Mouse (Mus musculus) layer of hippocampus, adult 18-20 months (tissue): ENCODE measurements around the gene Adora1. TPM values are rescaled to one million over a fixed set of nuclear protein-coding genes. Genes with fewer than 3 reads are reported as not detected.
A peak's percentile ranks its signal among the peaks of the same experiment; 100 is the strongest.
"Not testable (repeated sequence)": the region's sequence is repeated elsewhere in the genome, so short reads cannot be mapped to it uniquely, and the experiment has no call there.

Experiments
- DNase-seq, 2 experiments: peaks; one replicate each; pipeline ENCODE4 v3.0.0; 2022; ENCODE audit warnings: low spot score in 2 of 2
- long read RNA-seq: library from polyadenylated mRNA; stranded (forward); transcript quantifications from one replicate; pipeline ENCODE4 v2.0.0, GENCODE M21; 2021
- total RNA-seq, 2 experiments: library from RNA; stranded (reverse); gene quantifications; 2 replicates each; pipeline ENCODE4 v1.2.3; 2021

Gene Adora1
- 100 to 1,000 TPM; 212 to 220 TPM for total RNA-seq
- long read RNA-seq, full-length matches to known transcripts: 192 of 283 reads
- long read RNA-seq, partial matches to known transcripts: 0 of 283 reads
- long read RNA-seq, other reads (novel, unspliced or antisense): 91 of 283 reads

DNA sequence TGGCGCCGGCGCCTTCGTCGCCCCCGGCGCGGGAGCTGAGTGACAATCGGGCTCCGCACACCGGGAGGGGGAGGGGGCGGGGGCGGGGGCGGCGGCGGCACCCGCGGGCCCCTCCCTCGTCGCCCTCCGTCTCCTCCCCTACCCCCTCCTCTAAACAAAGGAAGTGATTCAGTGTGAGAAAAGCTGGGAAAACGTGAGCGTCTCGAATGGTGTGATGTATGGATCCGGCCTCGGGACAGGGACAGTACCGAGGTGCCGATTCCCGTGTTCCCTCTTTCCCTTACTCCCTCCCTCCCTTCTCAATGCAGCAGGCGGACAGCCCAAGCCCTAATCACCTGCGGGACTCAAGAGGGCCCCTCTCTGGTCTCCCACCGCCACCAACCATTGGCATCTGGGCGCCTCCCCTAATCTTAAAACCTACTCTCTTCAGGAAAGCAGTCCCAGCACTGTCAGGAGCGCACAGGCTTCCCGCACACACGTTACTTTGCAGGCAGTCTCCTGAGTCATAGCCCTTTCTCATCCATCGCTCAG lies at the start of gene Adora1:
Gene Adora1 (minus strand): TSS at position 41 of the 531 bp plus-strand sequence.
- DNase-seq: no peak

DNA sequence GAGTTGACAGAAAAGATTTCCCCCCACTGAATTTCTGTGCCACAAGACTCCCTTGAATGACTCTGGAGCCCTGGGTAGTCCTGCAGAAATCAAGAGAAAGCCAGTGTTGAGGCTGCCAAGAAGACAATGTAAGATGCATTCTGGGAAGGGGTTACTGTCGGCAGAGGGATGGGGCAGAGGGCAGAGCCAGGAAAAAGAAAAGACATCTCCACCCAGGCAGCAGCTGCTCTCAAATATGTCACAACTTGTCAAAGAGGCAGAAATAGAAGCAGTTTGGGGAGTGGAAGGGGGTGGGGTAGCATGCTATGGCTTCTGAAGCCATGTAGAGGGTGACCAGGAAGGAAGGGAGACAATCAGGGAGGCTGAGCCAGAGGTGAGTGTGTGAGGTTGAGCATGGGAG lies 47.9 kb upstream of the Adora1 start:
- peak in 1 of 2 experiments; percentile 42 for DNase-seq

DNA sequence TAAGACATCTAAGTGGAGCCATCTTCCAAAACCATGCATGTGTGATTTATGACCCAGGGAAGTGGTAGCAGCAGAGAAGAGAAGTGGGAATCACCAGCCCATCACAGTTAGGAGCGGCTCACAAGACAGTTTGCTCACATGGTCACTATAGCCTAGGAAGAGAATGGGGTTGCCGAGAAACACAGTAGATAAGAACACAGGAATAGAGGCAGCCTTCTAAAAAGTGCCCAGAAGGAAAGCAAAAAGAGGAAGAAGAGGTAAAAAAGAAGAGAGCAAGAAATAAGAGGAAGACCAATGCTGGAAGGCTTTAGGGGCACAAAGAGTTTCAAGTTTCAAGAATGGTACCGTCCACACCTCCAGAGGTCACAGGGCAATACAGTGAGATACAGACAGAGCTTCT lies 47.1 kb upstream of the Adora1 start:
- DNase-seq: no peak

DNA sequence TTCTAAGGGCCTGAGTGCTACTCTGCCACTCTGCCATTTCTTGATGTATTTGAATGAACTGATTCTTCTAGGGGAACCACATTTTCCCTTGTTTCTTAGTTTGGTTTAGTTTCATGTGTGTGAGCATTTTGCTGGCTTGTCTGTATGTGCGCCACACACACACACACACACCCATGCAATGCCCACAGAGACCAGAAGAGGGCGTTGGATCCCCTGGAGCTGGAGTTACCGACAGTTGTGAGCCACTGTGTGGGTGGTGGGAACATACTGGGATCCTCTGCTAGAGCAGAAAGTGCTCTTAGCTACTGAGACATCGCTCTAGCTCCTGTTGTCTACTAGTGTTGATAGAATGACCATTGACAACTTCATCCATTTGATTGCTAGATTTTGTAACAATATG lies 46.3 kb upstream of the Adora1 start:
- DNase-seq: no peak

DNA sequence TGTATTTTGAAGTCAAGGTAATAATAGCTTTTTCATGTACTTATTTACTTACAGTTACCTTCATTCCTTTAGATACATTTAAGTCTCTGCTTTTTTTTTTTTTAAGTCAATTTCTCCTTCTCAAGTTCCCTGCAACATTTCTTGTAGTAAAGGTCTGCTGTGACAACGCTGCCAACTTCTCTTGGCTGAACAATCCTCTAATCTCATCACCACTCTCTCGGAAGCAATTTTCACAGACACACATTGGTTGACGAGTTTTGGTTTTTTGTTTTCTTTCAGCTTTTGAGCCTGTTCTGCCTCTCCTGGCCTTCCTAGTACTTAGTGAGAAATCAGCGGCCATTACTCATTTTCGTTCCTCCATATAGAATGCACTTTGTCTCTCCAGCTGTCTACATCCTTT lies 44.9 kb upstream of the Adora1 start:
- DNase-seq: no peak

DNA sequence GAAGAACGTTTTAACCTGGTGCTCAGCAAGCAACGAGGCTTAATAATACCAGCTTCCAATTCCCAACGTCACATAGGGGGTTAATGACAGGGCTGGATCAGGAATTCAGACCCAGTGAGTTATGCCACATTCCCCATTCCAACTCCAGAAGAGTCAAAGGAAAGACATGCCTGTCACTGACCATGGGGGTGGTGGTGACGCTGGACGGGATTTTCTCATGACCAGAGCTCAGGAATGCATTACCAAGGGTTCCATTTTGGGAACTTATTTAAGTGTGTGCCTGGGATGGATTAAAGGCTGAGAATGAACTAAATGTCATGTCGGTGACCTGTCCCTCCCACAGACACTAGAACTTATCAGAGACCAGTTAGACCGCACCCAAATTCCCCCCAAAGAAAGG lies 41.6 kb upstream of the Adora1 start:
- no peak for DNase-seq

DNA sequence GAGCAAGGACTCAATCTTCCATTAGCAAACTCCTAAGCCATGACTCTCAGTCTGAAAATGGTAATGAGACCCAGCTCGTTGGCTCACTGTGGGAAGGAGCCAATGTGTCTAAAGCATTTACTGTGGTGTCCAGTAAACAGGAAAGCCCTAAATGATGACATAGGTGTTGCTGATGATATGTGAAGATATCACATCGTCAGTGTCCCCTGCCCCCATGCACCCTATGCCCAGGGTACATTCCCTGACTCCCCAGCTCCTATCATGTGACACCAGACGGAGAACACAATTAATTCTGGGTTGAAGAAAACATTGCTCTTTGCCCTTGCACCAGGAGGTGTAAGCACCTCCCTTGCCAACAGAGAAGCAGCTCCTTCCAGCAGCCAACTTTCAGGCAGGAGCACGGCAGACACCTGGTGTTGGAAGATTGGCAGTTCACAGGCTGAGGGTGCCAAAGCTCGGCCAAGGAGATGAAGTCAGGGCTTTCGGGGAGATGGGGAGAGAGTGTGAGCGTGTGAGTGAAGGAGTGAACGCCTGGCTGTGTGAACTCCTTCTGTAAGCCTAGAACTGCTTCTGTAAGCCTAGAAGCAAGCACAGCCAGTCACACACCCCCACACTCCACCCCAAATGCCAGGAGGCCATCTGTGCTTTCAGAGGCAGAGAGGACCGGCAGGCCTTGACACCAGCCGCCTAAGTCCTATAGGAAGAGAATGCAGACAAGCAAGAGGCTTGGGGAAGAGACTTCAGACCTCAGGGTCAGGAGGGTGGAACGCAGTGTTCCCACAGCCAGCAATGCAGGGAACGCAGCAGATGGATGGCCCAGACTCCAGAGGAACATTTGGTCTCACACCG lies 40.6 kb upstream of the Adora1 start:
- peak; percentile 54 to 77 for DNase-seq

DNA sequence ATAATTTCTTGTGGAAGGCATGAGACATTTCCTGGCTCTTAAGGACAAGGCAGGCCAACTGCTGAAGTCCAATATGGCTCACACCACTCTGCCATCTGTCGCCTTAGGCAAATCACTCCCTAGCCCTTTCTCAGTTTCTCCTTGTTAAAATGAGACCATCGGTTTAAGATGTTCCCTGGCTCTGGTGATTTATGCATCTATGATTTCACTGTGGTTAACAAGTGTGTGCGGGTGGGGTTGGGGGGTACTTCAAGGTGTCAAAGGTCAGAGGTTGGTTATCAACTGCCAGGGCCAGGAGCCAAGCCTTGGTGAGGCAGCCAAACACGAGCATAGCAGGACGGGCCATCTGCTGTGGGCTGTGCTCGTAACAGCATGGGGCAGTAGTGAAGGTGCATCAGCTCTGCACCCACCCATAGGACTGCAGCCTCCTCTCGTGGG lies 39.3 kb upstream of the Adora1 start:
- no peak for DNase-seq

DNA sequence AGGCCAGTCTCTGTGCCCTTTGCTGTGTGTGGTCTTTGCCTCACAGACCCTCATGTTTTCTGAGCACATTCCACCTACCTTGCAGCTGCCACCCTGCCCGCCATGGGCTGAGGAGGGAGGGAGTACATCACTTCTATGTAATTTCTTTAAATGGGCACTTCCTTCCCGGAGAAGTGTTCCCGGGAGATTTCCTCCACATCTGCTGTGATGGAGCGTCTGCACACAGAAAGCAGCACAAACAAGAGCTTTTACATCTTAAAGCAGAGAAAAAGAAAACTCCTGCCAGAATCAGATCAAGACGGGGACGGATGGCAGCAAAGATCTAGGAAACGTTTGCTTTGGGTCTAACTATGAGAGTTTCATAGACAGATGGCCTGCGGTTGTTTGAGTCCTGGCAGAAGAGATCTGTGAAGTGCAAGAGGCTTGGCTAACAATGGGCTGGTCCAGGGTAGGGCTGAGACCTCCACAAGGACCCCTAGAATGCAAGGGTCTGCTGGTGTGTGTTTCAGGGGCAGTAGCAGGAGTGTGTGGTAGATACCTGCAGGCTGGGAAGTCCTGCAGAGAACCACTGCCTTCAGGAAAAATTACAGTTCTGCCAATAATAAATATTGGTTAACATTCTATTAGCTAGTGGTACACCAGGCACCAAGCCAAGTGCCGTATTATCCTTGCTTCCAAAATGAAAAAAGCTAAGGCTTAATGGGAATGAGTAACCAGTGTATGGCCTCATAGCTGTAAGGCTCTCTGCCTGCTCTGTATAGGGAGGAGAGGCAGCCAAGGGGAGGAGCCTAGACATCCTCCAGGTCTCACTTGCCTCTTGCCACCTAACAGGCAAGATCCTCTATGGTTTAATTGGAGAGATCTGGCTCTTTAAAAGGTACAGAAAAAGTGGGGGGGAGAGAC lies 38.5 kb upstream of the Adora1 start:
- peak; percentile 25 to 70 for DNase-seq

DNA sequence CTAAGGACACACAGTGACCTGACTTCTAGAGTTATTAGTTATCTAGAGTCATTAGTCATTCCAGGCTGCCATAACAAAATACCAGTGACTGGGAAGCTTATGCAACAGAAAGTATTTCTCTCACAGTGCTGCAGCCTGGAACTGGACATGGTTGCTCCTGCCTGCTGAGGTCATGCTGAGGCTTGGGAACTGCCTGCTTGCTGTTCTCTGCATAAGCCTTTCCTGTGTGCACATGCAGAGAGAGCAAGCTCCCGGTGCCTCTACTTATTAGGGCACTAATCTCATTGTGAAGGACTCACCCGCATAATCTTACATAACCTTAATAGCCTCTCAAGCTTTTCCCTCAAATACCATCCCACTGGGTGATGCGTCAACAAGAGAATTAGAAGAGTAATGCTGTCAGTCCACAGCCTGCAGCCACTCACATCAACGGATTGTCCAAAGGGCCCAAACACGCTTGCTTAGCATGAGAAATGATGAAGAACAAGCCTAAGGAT lies 37.6 kb upstream of the Adora1 start:
- DNase-seq: no peak

DNA sequence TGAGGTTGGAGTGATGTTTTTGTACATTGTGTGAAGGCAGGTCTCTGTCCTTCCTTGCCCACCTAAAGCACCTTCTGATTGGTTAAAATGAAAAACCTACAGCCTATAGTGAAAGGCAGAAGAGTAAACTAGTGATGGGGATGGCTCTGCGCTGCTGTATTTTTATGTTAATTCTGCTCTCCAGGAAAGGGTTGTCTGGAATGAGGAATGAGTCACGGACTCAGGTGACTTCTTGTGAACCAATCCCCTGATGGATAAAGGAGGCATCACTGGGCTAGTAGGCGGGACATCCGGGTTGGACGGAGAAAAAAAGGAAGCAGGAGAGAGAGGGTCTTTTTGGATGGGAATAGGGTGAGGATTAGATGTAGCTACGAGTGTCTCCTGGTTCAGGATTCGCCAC lies 34.8 kb upstream of the Adora1 start:
- DNase-seq: no peak

DNA sequence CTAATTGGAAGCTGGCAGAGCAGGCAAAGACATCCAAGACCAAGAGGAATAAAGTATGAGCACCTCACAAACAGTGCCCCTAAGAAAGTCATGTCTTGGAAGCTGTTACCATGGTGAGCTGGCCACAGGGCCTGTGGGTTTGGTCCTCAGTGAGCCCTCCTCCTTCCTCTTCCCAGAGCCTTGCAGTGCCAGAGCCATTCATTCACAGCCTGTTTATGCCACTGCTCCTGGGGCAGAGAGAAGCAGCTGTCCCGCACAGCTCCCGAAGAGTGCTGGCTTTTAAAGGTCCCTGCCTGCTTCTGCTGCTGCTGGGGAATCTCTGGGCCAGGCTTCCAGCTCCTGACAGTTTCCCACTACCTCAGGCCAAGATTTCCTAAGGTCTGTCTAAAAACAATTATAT lies 30.6 kb upstream of the Adora1 start:
- no peak for DNase-seq

DNA sequence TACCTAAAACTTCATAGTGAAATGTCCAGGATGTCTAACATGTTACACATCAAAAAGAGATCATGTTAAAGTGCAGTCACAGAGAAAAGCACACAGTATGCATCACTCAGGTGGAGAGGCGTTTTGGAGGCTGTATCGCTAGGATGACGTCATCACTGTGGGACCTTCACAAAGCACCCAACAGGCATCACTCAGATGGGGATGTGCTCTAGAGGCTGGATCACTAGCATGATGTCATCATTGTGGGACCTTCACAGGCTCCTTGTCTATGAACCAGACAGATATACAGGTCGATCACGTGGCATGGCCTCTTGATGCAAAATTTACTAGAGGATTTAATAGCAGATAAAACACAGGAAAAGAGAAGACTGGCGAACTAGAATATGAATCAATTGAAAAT lies 29.1 kb upstream of the Adora1 start:
- no peak for DNase-seq

DNA sequence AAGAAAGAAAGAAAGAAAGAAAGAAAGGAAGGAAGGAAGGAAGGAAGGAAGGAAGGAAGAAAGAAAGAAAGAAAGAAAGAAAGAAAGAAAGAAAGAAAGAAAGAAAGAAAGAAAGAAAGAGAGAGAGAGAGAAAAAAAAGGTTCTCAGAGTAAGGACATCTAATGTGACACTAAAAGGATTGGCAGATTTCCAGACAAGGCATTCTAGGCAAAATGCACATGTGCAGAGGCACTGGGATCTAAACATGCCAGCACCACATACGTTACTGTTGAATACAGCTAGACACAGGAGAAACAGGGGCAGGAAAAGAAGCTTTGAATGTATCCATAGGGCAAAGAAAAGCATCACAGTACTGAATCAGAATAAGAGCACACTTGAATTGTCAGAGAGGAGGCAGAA lies 14.4 kb upstream of the Adora1 start:
- not testable (repeated sequence) for DNase-seq

DNA sequence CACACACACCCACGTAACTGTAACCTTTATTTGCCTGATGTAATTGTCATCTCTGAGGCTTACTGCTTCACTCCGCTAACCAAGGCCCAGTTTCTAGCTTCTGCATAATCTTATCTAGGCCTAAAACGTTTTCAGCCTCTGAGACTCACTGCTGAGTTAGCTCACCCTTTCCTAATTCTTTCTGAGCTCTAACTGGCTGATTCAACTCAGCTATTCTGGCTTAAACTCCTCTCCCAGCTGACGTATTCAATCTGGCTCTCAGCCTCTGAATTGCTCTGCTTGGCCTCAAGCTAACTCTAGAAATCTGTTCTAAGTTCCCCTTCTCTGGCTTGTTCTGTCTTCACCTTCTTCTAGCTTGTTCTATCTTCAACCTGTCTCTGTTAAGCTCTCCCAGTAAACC lies 11.4 kb upstream of the Adora1 start:
- DNase-seq: peak in 1 of 2 experiments; percentile 59

DNA sequence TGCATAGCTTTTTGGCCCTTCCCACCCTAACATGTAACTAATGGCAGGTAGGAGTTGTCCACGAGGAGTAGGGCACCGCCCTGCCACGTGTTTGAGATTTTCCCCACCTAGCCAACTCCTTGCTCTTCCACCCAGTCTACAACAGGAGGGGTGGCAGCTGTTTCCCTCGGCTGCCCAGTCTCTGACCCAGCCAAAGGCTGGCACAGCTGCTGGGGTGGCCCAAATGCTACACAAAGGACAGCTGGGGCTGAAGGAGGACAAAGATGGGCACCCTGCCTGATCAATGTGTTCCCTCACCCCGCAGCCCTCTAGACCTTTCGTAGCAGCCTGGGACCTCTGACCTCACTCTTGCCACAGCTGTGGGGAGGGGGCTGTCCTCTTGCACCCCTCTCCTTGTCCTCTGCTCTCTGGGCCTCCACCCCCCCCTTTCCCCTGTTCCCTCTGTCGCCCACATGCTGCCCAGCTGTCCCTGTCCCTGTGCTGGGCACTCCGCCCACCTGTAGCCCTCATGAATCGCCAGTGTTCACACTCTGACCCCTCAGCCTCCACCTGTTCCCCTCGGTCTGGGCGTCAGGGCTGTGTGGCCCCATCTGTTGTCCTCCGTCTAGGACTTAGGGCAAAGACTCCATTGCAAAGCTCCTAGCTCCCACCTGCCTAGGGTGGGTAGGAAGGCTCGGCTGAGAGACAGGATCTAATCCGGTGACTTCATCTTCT lies 9.9 kb upstream of the Adora1 start:
- no peak for DNase-seq

DNA sequence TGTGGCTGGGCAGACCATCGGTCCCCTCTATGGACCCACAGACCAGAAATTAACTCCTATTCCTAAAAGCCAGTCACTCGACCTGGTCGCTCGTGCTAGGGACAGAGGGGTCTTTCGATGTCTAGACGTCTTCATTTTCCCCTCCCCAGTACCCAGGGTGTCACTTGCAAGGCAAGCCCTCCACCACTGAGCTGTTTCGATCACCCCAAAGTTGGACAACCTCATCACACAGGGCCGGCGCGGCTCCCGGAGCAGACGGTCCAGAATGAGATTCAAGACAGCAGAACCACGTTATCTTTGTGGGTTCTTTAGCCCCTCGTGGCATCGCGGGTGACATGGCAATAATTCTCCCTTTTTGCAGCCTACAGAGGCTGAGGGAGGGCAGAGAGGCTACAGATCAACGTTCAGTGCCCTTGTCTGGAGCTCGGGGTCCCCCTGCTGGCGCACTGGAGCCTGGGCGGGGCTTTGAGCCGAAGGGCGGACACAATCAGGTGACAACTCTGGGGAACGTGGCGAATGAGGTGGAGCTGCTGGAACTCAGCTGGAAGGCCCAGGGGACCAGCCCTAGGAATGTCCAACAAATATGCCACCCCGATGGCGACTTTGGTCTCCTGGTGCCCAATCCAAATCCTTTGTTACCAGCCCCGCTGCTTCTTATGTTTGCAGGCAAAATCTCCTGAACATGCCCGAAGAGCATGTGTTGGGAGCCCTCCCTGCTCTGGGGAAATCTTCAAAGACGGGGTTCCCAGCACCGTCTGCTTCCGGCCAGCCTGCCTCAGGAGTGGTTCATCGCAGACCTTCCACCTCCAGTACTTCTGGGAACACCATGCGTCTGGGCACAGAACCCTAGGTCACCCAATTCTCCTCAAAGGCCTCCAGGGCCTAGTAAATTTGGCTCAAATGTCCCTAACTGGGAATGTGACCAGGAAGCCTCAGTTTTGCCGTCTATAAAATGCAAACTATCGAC lies 9.0 kb upstream of the Adora1 start:
- DNase-seq: peak; percentile 84 to 94

DNA sequence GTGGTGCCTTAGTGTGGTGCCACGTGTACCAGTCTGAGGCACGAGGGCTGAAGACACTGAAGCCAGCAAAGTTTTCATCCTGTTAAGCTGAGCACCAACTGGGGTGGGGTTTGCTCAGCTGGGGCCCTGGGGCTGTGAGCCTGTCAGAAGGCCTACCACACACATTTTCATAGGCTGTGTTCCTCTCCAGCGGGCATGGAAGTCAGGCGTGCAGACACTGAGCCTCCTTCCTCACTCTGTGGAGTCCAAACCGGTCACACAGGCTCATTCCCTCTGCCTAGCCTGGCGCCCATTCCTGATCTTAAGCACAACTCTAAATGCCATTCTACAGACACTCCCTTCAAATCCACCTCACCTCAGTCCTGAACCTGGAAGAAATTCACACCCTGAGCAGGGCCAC lies 8.3 kb upstream of the Adora1 start:
- DNase-seq: no peak

DNA sequence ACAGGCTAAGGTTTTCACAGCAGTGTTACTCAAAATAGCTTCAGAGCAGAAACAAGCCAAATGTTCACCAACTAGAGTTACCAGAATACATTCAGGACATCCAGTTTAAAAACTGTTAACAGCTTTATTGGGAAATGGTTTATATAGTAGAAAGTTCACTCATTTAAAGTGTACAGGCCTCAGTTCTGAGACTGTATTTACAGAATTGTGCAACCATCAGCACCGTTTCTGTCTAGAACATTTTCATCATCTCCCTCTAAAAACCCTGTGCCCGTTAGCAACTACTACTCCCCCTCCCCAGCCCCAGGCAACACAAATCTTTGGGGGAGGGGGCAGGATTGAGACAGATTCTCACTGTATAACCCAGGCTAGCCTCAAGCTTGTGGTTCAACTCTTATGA lies 7.1 kb upstream of the Adora1 start:
- no peak for DNase-seq

DNA sequence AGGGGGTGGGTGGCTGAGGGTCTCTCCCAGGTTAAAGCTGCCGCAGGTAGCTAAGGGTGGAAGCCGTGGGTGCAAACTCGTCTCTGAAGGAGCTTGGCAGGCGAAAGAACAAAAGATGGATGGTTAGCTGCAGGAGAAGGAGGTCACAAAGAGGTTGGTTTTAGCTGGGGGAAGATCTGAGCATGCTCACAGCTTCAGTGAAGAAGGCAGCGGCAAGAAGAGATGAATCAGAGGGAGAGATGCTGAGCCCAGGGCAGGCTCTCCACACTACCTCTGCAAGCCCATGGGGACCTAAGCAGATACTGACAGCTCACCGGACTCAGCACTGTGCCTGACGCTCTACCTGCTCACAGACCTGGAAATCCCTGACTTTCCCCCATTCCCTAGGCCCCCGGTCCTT lies 6.1 kb upstream of the Adora1 start:
- DNase-seq: no peak
